Mouse (Mus musculus) neural tube, embryonic 10.5 days (tissue): ENCODE measurements around the gene Gm17455.

Source experiments
- DNase-seq: peaks from one replicate; pipeline ENCODE4 v3.0.0-alpha.2; 2017; ENCODE audit warnings: low spot score; ENCODE audit errors: extremely low spot score

Gene Gm17455

GRCm38 (mm10) chr10:60373543-60373936 lies 26.0 kb upstream of the Gm17455 start:
- DNase-seq = no peak

GRCm38 (mm10) chr10:60373937-60374578 lies 25.5 kb upstream of the Gm17455 start:
- peak; percentile 27 for DNase-seq

DNA sequence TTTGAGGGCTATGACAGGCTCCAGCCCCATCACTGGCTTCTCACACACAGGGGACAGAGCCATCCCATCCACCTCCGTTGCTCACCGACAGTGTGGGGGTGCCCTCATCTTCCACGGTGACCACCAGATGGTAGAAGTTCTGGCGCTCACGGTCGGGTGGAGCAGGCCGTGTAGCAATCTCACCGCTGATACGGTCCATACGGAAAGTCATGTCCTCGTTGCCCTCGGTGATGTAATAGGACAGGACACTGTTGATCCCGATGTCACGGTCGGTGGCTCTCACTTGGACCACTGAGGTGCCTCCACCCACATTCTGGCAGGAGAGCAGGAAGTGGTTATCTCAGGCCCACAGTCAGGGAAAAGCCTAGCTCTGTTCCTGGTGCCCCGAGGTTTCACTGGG lies 22.8 kb upstream of the Gm17455 start:
- no peak for DNase-seq

GRCm38 (mm10) chr10:60379419-60379957 lies 20.0 kb upstream of the Gm17455 start:
- DNase-seq = no peak

GRCm38 (mm10) chr10:60380229-60380628 lies 19.3 kb upstream of the Gm17455 start:
- DNase-seq = no peak

DNA sequence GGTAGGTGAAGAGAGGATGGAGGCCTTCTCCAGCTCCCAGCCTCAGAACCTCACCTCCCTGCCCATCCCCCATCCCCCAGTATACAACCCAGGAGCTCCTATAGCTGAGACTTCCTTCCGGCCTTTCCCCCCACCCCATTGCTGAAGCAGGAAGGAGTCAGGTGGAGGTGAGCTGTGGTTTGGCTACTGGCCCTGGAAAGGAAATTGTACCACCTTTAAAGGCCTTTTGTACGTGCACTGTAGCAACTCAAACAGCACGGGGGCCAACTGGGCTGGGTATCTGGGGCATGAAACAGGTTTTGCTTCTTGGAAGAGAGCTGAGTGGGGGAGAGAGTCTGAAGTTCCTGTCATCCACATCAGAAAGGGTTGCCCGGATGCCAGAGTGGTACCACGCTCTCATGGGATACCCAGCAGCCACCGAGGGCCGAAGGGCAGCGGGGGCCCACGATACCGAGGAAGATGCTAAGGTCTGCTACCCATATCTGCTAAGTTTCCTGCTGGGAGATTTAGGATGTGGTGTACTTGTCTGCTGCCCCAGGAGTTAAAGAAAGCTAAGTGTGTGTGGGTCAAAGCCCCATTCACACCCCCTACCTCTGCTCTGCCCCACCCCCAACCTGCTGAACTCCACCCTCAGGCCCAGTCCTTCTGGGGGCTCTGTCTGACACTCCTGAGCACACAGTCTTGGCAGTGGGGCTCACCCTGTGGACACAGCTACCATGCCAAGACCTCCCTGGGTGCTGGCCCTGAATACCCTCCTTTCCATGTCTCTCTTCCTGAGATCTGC lies 18.2 kb upstream of the Gm17455 start:
- no peak for DNase-seq

DNA sequence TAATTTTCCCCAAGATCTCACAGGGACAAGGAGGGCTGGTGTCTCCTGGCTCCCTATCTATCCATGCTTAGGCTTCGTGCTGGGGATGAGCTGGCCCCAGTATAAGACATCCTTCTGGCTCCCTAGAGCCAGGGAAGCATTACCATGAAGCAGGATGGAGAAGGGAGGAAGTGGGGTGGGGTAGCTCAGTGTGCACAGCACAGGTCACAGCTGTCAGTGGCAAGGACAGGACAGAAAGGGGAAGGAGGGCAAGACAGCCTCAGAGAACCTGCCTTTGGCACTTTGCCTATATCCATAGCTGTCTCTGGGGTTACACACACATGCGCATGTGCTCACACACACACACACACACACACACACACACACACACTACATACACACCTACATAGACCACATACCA lies 11.2 kb upstream of the Gm17455 start:
- no peak for DNase-seq

GRCm38 (mm10) chr10:60389447-60389865 lies 10.1 kb upstream of the Gm17455 start:
- no peak for DNase-seq

DNA sequence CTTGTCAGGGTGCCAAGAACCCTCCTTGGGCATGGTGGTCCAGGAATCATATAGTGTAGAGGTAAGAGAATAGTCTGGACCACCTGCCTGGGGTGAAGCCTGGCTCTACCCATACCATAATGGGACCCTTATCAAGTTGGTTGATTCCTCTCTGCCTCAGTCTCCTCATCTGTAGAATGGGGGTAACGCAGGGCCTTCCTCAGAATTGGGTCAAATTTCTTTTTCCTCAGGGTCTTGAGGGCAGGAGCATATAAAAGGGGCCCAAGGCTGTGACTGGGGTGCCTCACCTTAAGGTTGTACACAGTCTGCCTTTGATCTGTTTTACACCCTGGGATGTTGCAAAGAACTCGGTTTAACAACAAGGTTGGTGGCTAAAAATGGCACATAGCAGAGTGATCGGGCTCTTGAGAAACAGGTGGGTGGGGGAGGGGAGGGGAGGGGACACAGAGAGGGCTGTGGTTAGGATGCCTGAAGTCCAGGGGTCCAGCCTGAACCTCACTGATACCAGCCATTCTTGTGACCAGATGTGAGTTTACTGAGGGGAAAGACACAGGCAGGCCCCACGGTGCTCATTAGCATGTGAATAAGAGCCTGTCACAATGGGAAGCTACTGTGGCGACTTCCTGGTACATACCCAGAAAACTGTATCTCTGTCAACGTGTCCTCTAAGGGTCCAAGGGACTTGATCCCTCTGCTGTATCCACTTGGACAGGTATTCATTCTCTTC lies 9.2 kb upstream of the Gm17455 start:
- DNase-seq = no peak

GRCm38 (mm10) chr10:60390904-60391420 lies 8.6 kb upstream of the Gm17455 start:
- no peak for DNase-seq

DNA sequence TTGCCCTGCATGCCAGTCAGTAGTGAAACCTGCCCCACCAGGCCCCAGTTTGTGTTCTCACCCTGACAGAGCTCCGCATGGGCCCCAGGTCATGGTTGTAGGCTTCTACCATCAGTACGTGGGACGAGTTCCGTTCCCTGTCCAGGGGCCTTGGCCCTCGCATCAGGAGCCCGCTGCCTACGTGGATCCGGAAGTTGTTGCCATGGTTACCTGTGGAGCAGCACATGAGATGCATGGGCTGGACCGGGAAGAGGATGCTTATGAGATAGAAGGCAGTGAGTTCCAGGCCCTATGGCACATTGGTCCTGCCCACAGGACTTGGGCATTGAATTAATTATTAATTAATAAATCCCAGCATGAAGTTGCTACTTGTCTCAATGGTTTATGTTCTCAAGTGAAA lies 7.9 kb upstream of the Gm17455 start:
- DNase-seq = no peak

DNA sequence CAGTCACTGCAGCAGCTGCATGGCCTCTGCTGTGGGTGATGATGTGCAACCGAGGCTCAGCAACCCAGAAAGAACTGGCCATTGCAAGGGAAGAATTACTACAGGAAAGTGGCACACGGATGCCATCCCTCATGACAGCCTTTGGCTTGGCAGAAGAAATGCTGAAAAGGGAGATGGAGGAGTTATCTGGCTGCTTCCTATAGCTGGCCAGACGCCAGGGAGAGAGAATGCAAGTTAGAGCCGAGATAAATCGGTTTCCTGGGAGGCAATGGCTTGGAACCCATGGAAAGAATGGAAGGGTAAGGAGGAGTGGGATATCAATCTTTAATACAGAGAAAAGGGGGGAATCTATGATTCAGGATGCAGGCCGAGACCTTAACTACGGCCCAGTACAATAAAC lies 4.6 kb upstream of the Gm17455 start:
- DNase-seq = no peak

GRCm38 (mm10) chr10:60395605-60396004 lies 3.9 kb upstream of the Gm17455 start:
- no peak for DNase-seq

- DNase-seq = no peak
Measured at GRCm38 (mm10) chr10:60398051-60398814, 1.3 kb upstream of the Gm17455 start.

GRCm38 (mm10) chr10:60400507-60401295 lies 1.2 kb downstream of the Gm17455 start:
- no peak for DNase-seq

GRCm38 (mm10) chr10:60405460-60406177 lies 6.1 kb downstream of the Gm17455 start:
- no peak for DNase-seq

DNA sequence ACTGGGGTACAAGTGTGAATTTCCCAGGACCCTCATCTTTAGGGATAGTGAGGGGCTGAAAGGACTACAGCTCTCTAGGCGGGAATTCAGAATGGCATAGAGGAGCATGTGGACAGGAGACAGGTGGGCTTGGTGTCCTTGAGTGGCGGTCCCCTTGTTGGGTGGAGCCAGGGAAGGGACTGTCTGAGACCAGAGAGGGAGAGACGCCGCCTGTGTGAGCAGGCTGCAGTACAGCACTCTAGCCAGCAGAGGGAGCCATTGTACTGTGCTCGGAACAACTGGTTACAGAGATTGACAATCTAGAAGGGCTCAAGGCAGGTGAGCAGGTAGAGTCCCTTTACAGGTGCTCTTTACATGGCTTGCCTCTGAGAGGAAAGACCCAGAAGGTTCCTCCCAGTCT lies 8.3 kb downstream of the Gm17455 start:
- DNase-seq = peak; percentile 76

GRCm38 (mm10) chr10:60411794-60412193 lies 12.3 kb downstream of the Gm17455 start:
- no peak for DNase-seq

DNA sequence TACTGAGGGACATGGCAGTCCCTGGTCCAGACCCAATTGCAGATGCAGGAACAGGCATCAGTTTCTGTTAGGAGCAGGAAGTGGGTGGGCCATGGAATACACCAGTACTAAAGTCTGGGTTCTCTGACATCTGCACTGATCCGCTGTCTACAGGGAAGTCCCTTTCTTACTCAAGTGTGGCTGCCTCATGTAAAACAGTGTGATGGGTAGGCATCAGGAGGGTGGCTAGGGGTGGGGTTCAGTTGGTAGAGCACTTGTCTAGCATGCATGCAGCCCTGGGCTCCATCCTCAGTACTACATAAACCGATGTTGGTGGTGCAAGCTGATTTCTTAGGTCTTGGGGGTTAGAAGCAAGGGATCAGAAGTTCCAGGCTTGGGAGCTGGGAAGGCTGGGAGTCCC lies 14.2 kb downstream of the Gm17455 start:
- DNase-seq = no peak

DNA sequence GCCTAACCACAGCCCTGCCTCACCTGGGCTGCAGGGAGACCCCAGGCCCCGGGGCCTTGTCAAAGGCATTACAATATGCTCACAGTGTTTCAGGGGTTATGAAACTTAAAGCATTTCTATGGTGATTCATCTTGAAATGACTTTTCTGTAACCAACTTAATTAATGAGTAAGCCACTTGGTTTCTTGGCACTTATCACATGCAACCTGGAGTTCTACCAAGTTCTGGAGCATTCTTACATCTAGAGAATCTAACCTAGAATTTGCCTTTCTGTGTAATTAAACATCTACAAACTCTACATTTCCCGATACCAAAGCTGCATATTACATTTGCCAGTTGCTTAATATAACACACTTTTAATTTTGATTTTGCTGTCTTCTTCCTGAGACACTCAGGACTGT lies 17.5 kb downstream of the Gm17455 start:
- no peak for DNase-seq
